Mouse (Mus musculus) ES-Bruce4 (cell line): ENCODE measurements around the gene Pate4. TPM values are rescaled to one million over a fixed set of nuclear protein-coding genes. Genes with fewer than 3 reads are reported as not detected.
"Not testable (repeated sequence)": the region's sequence is repeated elsewhere in the genome, so short reads cannot be mapped to it uniquely, and the experiment has no call there.

Experiments
- H3K27ac ChIP-seq: 2 replicates; pipeline ENCODE4 v1.5.1; 2012; ENCODE audit warnings: low read length, inconsistent platforms; ENCODE audit not compliant: insufficient read depth
- H3K27me3 ChIP-seq: 2 replicates; pipeline ENCODE4 v1.6.1; 2012; ENCODE audit warnings: mild to moderate bottlenecking, low read length, inconsistent platforms; ENCODE audit not compliant: control insufficient read depth, poor library complexity, insufficient read depth, severe bottlenecking
- H3K36me3 ChIP-seq: 2 replicates; pipeline ENCODE4 v1.6.1; 2012; ENCODE audit warnings: inconsistent platforms, mild to moderate bottlenecking, low read length, moderate library complexity; ENCODE audit not compliant: control insufficient read depth, poor library complexity, insufficient read depth, severe bottlenecking
- H3K4me1 ChIP-seq: one replicate; pipeline ENCODE4 v1.8.1; 2011; ENCODE audit warnings: low read length; ENCODE audit not compliant: control insufficient read depth, insufficient read depth
- H3K4me3 ChIP-seq: 2 replicates; pipeline ENCODE4 v1.5.1; 2011; ENCODE audit warnings: low read depth, mild to moderate bottlenecking, low read length
- H3K9ac ChIP-seq: 2 replicates; pipeline ENCODE4 v1.6.1; 2012; ENCODE audit warnings: low read depth, mild to moderate bottlenecking, inconsistent platforms; ENCODE audit not compliant: poor library complexity, severe bottlenecking
- H3K9me3 ChIP-seq: replicated peaks from 2 replicates; pipeline ENCODE4 v1.6.1; 2012; ENCODE audit warnings: mild to moderate bottlenecking, low read length, inconsistent platforms; ENCODE audit not compliant: control insufficient read depth, poor library complexity, insufficient read depth, severe bottlenecking
- CTCF ChIP-seq: IDR thresholded peaks from one replicate; pipeline ENCODE4 v1.8.1; 2011; ENCODE audit warnings: low read depth, low read length
- EP300 ChIP-seq: IDR thresholded peaks from 2 replicates; pipeline ENCODE4 v1.6.1; 2011; ENCODE audit warnings: low read depth, low read length; ENCODE audit not compliant: insufficient read depth
- POLR2A ChIP-seq: IDR thresholded peaks from one replicate; pipeline ENCODE4 v1.8.1; 2011; ENCODE audit warnings: low read length; ENCODE audit not compliant: insufficient read depth
- polyA plus RNA-seq: library from polyadenylated mRNA; stranded (reverse); fragments of >200 nt; gene quantifications from 2 replicates; pipeline ENCODE4 v1.2.4, GENCODE M21; 2011; ENCODE audit warnings: low read depth; ENCODE audit not compliant: missing spikeins, insufficient read depth, insufficient read length

Gene Pate4
- not detected in 2 replicates for polyA plus RNA-seq

GRCm38 (mm10) chr9:35611841-35612240 lies at the start of gene Pate4:
TSS of gene Pate4 (minus strand) at chr9:35611941.
- no peaks in the 10 kb centered on the region for H3K27me3 ChIP-seq
- H3K9ac ChIP-seq: no peak within 1 kb of the TSS
- no peaks in the 10 kb centered on the region for H3K36me3 ChIP-seq
- no peak within 1 kb of the TSS for H3K27ac ChIP-seq
- TF ChIP-seq CTCF: no peak
- TF ChIP-seq POLR2A: no peak
- no peak for TF ChIP-seq EP300
- no peaks in the 10 kb centered on the region for H3K4me1 ChIP-seq
- no peak within 1 kb of the TSS for H3K4me3 ChIP-seq
- no peaks in the 10 kb centered on the region for H3K9me3 ChIP-seq

GRCm38 (mm10) chr9:35648102-35648501 lies 36.4 kb upstream of the Pate4 start, which contains the start of gene Pate3:
TSS of gene Pate3 (minus strand) at chr9:35648202.
- Histone ChIP-seq H3K4me1 (no peaks in the 10 kb centered on the region), H3K27me3 (no peaks in the 10 kb centered on the region), H3K36me3 (no peaks in the 10 kb centered on the region), H3K27ac (no peak within 1 kb of the TSS), H3K9me3 (no peaks in the 10 kb centered on the region), H3K9ac (no peak within 1 kb of the TSS), H3K4me3 (no peak within 1 kb of the TSS)
- TF ChIP-seq CTCF: no peak

GRCm38 (mm10) chr9:35632981-35633380 lies 21.2 kb upstream of the Pate4 start:
- no peak for TF ChIP-seq POLR2A
- TF ChIP-seq EP300: no peak
- no peak for TF ChIP-seq CTCF
- H3K27me3 ChIP-seq: no peaks in the 10 kb centered on the region
- H3K27ac ChIP-seq: no peak overlapping the region
- no peak overlapping the region for H3K4me3 ChIP-seq
- H3K9ac ChIP-seq: no peak overlapping the region
- no peaks in the 10 kb centered on the region for H3K36me3 ChIP-seq
- H3K9me3 ChIP-seq: no peaks in the 10 kb centered on the region
- no peaks in the 10 kb centered on the region for H3K4me1 ChIP-seq

- not testable (repeated sequence) for H3K27me3 ChIP-seq, H3K27ac ChIP-seq, H3K36me3 ChIP-seq, H3K9ac ChIP-seq, H3K4me1 ChIP-seq, H3K4me3 ChIP-seq, H3K9me3 ChIP-seq
These were observed 5.0 kb upstream of the Pate4 start for GRCm38 (mm10) chr9:35616784-35617183.

- Histone ChIP-seq H3K9me3 (no peaks in the 10 kb centered on the region), H3K27me3 (no peaks in the 10 kb centered on the region), H3K9ac (no peak overlapping the region), H3K4me3 (no peak overlapping the region), H3K36me3 (no peaks in the 10 kb centered on the region), H3K4me1 (no peaks in the 10 kb centered on the region), H3K27ac (no peak overlapping the region)
- no peak for TF ChIP-seq CTCF
- no peak for TF ChIP-seq EP300
- no peak for TF ChIP-seq POLR2A
These were observed 2.3 kb upstream of the Pate4 start for GRCm38 (mm10) chr9:35614005-35614404.

GRCm38 (mm10) chr9:35607647-35608405 lies 3.9 kb downstream of the Pate4 start:
- Histone ChIP-seq H3K4me3 (no peak overlapping the region), H3K9me3 (no peaks in the 10 kb centered on the region), H3K27me3 (no peaks in the 10 kb centered on the region), H3K9ac (no peak overlapping the region), H3K36me3 (no peaks in the 10 kb centered on the region), H3K27ac (no peak overlapping the region), H3K4me1 (no peaks in the 10 kb centered on the region)
- TF ChIP-seq POLR2A: no peak
- no peak for TF ChIP-seq CTCF
- no peak for TF ChIP-seq EP300
